Mouse (Mus musculus) megakaryocyte-erythroid progenitor cell, adult 5-6 weeks (primary cell): Measurements from ENCODE around the gene Pde5a. TPM values are rescaled to one million over a fixed set of nuclear protein-coding genes. Genes with fewer than 3 reads are reported as not detected.

ENCODE experiments used
- ATAC-seq: replicated peaks from 2 replicates; pipeline ENCODE4 v1.8.0; 2016; ENCODE audit warnings: mild to moderate bottlenecking, inconsistent platforms; ENCODE audit not compliant: severe bottlenecking, poor library complexity, low FRiP score, low TSS enrichment
- total RNA-seq, 2 experiments: library from RNA; stranded (forward) in 1 of 2; stranded (reverse) in 1 of 2; fragments of 200-1000, 215-1000 nt in 1 of 2; fragments of >200 nt in 1 of 2; fragmentation: Nextera tagmentation in 1 of 2; gene quantifications; 2 replicates each; pipeline ENCODE4 v1.2.3; 2014 to 2017

Pde5a gene
- total RNA-seq (2014; fragmentation: Nextera tagmentation): 4.5 and 8.2 TPM in 2 replicates
- total RNA-seq (2017): 3.4 and 7.8 TPM in 2 replicates

GRCm38 (mm10) chr3:122728852-122729600 is at the start of gene Pde5a:
TSS of gene Pde5a (plus strand) at chr3:122728947.
- ATAC-seq: peak; percentile 81

- ATAC-seq: no peak
Measured at GRCm38 (mm10) chr3:122680851-122681250, 47.9 kb upstream of the Pde5a start.

- ATAC-seq: no peak
Measured at GRCm38 (mm10) chr3:122682352-122682751, 46.4 kb upstream of the Pde5a start.

- no peak for ATAC-seq
Measured at GRCm38 (mm10) chr3:122684832-122685231, 43.9 kb upstream of the Pde5a start.

- no peak for ATAC-seq
Measured at GRCm38 (mm10) chr3:122693039-122693438, 35.7 kb upstream of the Pde5a start.

GRCm38 (mm10) chr3:122695870-122696269 is 32.9 kb upstream of the Pde5a start:
- peak; percentile 95 for ATAC-seq

GRCm38 (mm10) chr3:122696672-122697071 is 32.1 kb upstream of the Pde5a start:
- ATAC-seq: no peak

GRCm38 (mm10) chr3:122704209-122704608 is 24.5 kb upstream of the Pde5a start:
- ATAC-seq: peak; percentile 96

GRCm38 (mm10) chr3:122705246-122705645 is 23.5 kb upstream of the Pde5a start:
- no peak for ATAC-seq

- ATAC-seq: no peak
Measured at GRCm38 (mm10) chr3:122708485-122708884, 20.3 kb upstream of the Pde5a start.

GRCm38 (mm10) chr3:122710141-122710540 is 18.6 kb upstream of the Pde5a start:
- no peak for ATAC-seq

- ATAC-seq: no peak
Measured at GRCm38 (mm10) chr3:122718631-122719030, 10.1 kb upstream of the Pde5a start.

- ATAC-seq: no peak
Measured at GRCm38 (mm10) chr3:122721522-122721921, 7.2 kb upstream of the Pde5a start.

- ATAC-seq: peak; percentile 24
Measured at GRCm38 (mm10) chr3:122729601-122729959, 833 bp downstream of the Pde5a start.

GRCm38 (mm10) chr3:122729960-122730740 is 1.4 kb downstream of the Pde5a start:
- peak; percentile 60 for ATAC-seq

GRCm38 (mm10) chr3:122730741-122731235 is 2.0 kb downstream of the Pde5a start:
- ATAC-seq: no peak

GRCm38 (mm10) chr3:122733806-122734205 is 5.1 kb downstream of the Pde5a start:
- no peak for ATAC-seq

GRCm38 (mm10) chr3:122734329-122734728 is 5.6 kb downstream of the Pde5a start:
- no peak for ATAC-seq

- no peak for ATAC-seq
Measured at GRCm38 (mm10) chr3:122739460-122739859, 10.7 kb downstream of the Pde5a start.

GRCm38 (mm10) chr3:122744265-122744664 is 15.5 kb downstream of the Pde5a start:
- ATAC-seq: no peak
